Mouse (Mus musculus) gastrocnemius, adult 8-10 months (tissue): ENCODE results near the gene Prkar2a. TPM values are rescaled to one million over a fixed set of nuclear protein-coding genes. Genes with fewer than 3 reads are reported as not detected.

ENCODE experiments used
- DNase-seq, 2 experiments: peaks; one replicate each; pipeline ENCODE4 v3.0.0; 2022; ENCODE audit warnings: low spot score in 2 of 2
- microRNA-seq: library from miRNA; unstranded; fragments of <30 nt; microRNA quantifications from one replicate; pipeline ENCODE4 v1.2.0, GENCODE M21; 2022
- total RNA-seq, 4 experiments: library from RNA; stranded (reverse); gene quantifications; 2 replicates each; pipeline ENCODE4 v1.2.4; 2022

Prkar2a gene
- total RNA-seq, 4 experiments from 2014 or later = 182 to 235 (median 191) TPM

- DNase-seq = peak in 1 of 2 experiments; percentile 39
Observed at GRCm38 (mm10) chr9:108795762-108796161, 106.6 kb downstream of the Prkar2a start.

- DNase-seq = no peak
Observed at GRCm38 (mm10) chr9:108796351-108796981, 107.4 kb downstream of the Prkar2a start.

- DNase-seq = no peak
Observed at GRCm38 (mm10) chr9:108797477-108797876, 108.4 kb downstream of the Prkar2a start.

- DNase-seq = no peak
Observed at GRCm38 (mm10) chr9:108798508-108799075, 109.5 kb downstream of the Prkar2a start.

GRCm38 (mm10) chr9:108799564-108799963 lies 110.5 kb downstream of the Prkar2a start:
- no peak for DNase-seq

Small RNA genes lying within 50 kb of the gene (microRNA-seq; reads per million reads assigned to microRNA genes)
- gene Gm26298 = not detected

Other genes starting within 250 kb of the Prkar2a start
- 10 to 100 TPM; 13.8 to 21.0 (median 16.3) TPM for gene Ccdc71, start 228.8 kb upstream of the Prkar2a start, total RNA-seq
- gene Klhdc8b, start 227.7 kb upstream of the Prkar2a start, total RNA-seq = 1 to 10 TPM; 1.3 to 2.7 (median 2.2) TPM
- 100 to 1,000 TPM; 112 to 139 (median 128) TPM for gene Lamb2, start 209.6 kb upstream of the Prkar2a start, total RNA-seq
- 100 to 1,000 TPM; 118 to 134 (median 128) TPM for gene Usp19, start 198.7 kb upstream of the Prkar2a start, total RNA-seq
- gene Qars, start 181.6 kb upstream of the Prkar2a start, total RNA-seq = 100 to 1,000 TPM in 1 of 4 experiments, 10 to 100 TPM in 3; 78.6 to 107 (median 95.6) TPM
- 10 to 100 TPM; 44.8 to 59.1 (median 55.7) TPM for gene Qrich1, start 172.5 kb upstream of the Prkar2a start, total RNA-seq
- gene Impdh2, start 129.0 kb upstream of the Prkar2a start, total RNA-seq = 10 to 100 TPM; 60.2 to 78.6 (median 63.1) TPM
- gene Ndufaf3, start 121.9 kb upstream of the Prkar2a start, total RNA-seq = 10 to 100 TPM; 31.9 to 34.4 (median 33.0) TPM
- 1 to 10 TPM; 6.0 to 9.1 (median 7.6) TPM for gene Dalrd3, start 119.4 kb upstream of the Prkar2a start, total RNA-seq
- gene Wdr6, start 110.6 kb upstream of the Prkar2a start, total RNA-seq = 1 to 10 TPM; 6.6 to 8.4 (median 7.7) TPM
- 1 to 10 TPM; 3.8 to 5.5 (median 4.9) TPM for gene P4htm, start 91.6 kb upstream of the Prkar2a start, total RNA-seq
- 10 to 100 TPM; 68.7 to 85.9 (median 81.8) TPM for gene Arih2, start 39.9 kb upstream of the Prkar2a start, total RNA-seq
- 10 to 100 TPM; 62.5 to 78.8 (median 68.7) TPM for gene Slc25a20, start 27.2 kb upstream of the Prkar2a start, total RNA-seq
- 10 to 100 TPM; 12.0 to 15.8 (median 14.2) TPM for gene Ip6k2, start 94.5 kb downstream of the Prkar2a start, total RNA-seq
- 1 to 10 TPM; 3.6 to 4.9 (median 4.2) TPM for gene Nckipsd, start 119.1 kb downstream of the Prkar2a start, total RNA-seq
- under 1 TPM in 1 of 4 experiments, not detected in 3; 0.05 TPM for gene Celsr3, start 137.0 kb downstream of the Prkar2a start, total RNA-seq
- 10 to 100 TPM; 14.6 to 25.3 (median 16.4) TPM for gene Slc26a6, start 164.0 kb downstream of the Prkar2a start, total RNA-seq
- gene Tmem89, start 225.3 kb downstream of the Prkar2a start, total RNA-seq = under 1 TPM in 1 of 4 experiments, not detected in 3; 0.53 TPM
- 100 to 1,000 TPM; 799 to 932 (median 902) TPM for gene Uqcrc1, start 247.3 kb downstream of the Prkar2a start, total RNA-seq